Mouse (Mus musculus): ENCODE results near the gene Rdh1.

DNA sequence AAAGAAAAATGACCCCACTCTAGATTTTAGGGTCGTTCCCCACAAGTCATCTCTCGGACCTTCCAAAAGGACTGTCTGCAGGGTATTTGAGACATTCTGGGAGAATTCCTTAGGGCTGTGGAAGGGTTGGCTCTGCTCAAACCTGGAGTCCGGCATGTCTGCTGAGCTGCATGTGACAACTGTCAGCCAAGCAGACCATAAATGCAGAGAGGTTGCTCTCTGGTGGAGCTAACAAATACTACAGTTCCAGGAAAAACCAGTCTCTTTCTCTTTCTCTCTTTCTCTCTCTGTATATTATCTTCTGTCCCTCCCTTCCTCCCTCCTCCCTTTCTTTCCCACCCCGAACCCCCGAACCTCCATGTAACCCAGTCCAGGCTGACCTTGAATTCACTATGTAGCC is 25.1 kb upstream of the Rdh1 start:
- no peak for TF ChIP-seq CTCF (IDR thresholded peaks at IDR 0.05; ENCODE audit: low read depth, low read length)
- TF ChIP-seq TAL1 (conservative IDR thresholded peaks at IDR 0.05; ENCODE audit: low read depth, low read length), result no peak
- no peak for TF ChIP-seq GATA2 (IDR thresholded peaks at IDR 0.05; ENCODE audit: borderline replicate concordance, low read depth, low read length)

All from G1E (cell line).